Mouse (Mus musculus) thymus, adult 2 months (tissue): ENCODE measurements around the gene Rasa3.

Experiments
- CTCF ChIP-seq: fragments of 200-500 bp; IDR thresholded peaks from 2 replicates; pipeline ENCODE4 v1.5.1; 2012; ENCODE audit warnings: mild to moderate bottlenecking, control low read depth, low read length, moderate library complexity, borderline replicate concordance; ENCODE audit not compliant: control insufficient read depth, poor library complexity, insufficient read depth; ENCODE audit errors: extremely low read depth
- POLR2A ChIP-seq: fragments of 200-500 bp; IDR thresholded peaks from 2 replicates; pipeline ENCODE4 v1.6.1; 2012; ENCODE audit warnings: mild to moderate bottlenecking, low read length, control low read depth, moderate library complexity; ENCODE audit not compliant: control insufficient read depth, poor library complexity, insufficient read depth; ENCODE audit errors: extremely low read depth

DNA sequence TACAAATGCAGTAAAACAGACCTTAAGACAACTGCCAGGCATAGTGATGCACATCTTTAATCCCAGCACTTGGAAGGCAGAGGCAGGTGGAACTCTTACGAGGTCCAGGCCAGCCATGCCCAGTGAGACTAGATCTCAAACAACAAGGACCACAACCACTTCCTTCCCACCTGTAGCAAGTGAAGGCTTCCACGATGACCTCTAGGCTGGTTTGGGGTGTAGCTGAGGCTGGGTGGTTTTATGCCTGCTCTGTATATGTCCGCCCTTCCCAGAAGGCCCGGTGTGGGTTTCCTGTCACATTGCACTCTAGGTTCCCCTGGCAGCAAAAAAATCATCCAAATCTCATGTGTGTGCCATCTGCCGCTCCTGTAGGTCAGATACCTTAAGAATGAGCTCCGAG is 26.4 kb upstream of the Rasa3 start:
- TF ChIP-seq CTCF (no peak), POLR2A (no peak)
